Mouse (Mus musculus) embryo, embryonic 10 days (tissue): Measurements from ENCODE around the gene Bloc1s2.

ENCODE experiments used
- DNase-seq: peaks from one replicate; pipeline ENCODE4 v3.0.0-alpha.2; 2015; ENCODE audit warnings: low spot score

The Bloc1s2 gene

DNA sequence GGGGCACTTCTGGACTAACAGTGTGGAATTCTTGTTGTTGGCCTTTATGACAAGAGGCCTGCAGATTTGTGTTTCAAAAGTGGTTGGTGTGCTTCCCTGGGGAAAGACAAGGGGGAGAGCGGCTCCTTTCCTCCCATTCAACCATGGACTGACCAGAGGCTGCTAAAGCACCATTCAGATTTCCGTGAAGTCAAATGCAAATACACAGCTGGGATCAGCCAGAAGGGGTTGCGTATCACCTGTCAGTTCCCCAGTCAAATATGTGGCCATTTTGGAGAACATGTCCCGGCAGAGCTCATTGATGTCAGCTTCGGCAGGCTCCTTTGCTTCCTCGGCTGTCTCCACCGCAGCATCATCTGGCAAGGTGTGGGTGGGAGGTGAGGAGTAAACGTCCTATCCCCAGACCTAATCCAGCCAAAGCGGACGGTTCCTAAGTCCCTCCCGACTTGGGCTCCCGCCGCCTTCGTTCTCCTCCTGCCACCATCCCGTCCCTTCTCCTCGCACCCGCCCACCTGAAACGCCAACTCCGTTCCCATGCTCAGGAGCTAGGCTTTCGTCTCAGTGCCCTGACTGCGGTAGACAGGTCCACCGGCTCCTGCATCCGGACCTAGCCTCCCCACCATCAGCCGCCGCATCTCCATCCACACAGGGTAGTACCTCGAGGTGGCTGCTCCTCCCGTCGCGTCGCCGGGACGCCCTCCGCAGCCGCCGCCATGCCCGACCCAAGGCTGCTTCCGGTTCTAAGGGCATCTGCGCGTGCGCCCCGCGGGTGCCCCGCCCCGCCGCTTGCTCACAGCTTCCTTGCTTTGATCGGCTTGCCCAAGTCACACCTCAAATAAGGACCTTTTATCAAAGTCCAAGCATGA is at the start of gene Bloc1s2:
Gene Bloc1s2 (minus strand): TSS at position 745 of the 866 bp plus-strand sequence.
- peak; percentile 83 for DNase-seq

DNA sequence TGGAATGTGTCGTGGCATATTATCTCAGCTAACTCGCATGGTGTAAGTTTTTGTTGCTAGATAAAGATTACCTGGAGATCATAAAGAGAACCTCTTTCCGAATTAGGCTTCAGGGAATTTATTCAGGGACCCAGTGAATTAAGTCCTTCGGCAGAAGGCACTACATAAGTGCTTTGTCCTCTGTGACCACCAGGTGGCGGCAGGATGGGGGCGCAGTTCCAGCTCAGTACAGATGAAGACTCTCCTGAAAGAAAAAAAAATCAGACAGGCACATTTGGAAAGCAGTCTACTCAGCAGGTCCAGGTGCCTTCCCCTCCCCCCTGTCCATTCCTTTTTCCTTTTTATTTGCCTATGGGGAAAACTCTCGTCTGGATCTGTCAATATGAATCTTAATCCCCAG is 48.9 kb upstream of the Bloc1s2 start:
- peak; percentile 86 for DNase-seq

DNA sequence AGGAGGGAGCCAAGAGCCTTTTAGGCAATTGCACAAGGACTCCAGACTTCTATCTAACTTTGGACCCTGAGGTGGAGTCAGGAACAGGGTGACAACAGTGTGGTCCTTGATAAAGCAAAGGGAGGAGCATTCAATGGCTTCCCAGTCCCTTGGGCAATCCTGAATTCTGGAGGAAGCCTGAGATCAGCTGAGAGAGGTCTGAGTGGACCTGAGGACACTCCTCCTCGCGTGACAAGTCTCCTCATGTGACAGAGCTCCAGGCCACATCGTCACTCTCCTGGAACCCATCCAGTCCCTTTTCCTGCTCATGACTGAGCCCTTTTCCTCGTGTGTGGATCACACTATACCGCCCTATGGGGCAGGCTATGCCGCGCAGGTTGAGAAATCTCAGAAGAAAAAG is 47.7 kb upstream of the Bloc1s2 start:
- DNase-seq: no peak

DNA sequence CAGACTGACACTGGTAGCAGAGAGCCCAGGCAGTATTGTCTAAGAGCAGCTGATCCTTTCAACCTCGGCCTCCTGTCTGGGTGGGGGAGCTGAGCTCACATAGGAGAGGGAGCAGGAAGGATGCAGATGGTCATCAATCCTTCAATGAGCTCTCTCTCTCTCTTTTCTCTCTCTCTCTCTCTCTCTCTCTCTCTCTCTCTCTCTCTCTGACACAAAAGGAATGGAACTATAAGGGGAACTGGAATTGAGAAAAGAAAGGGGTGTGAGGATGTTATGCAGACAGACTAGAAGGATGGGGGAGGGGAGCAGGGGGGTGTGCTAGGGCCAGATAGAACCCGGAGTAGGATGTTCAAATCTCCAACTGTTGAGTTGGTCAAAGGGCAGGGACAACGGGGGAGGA is 46.1 kb upstream of the Bloc1s2 start, which contains the start of gene Pkd2l1:
Gene Pkd2l1 (minus strand): TSS at position 101 of the 400 bp plus-strand sequence.
- no peak for DNase-seq

DNA sequence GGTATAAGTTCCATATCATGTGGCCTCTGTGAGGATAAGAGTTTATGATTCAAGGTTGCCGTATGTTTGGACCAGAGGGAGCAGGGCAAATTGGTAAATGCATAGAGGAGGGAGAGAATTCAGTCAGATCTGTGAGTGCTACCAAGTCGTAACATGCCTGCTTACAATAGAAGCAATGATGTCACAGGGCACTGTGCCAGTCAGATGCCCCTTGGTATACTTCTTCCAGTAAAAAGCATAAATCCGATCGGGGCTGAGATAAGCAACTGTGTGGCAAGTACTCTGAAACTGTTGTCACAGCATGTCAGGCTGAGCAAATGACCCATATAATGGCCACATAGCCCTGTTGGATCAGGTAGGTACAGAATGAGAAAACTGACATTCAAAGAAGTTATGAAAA is 42.8 kb upstream of the Bloc1s2 start:
- no peak for DNase-seq

DNA sequence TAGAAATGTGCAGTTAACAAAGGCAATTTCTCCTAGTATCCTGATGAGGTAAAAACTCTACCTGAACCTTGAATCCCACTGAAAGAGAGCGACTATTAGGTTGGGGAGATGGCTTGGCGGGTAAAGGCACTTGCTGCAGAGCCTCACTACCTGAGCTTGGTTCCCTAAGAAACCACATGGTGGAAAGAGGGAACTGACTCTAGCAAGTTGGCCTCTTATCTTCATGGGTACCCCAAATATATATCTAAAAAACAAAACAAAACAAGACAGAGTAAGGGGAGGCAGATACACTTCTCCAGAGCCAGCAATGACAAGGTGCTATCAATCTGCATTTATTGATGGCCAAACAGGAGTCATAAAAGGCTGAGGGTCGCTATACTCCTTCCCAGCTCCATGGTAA is 37.7 kb upstream of the Bloc1s2 start:
- no peak for DNase-seq

DNA sequence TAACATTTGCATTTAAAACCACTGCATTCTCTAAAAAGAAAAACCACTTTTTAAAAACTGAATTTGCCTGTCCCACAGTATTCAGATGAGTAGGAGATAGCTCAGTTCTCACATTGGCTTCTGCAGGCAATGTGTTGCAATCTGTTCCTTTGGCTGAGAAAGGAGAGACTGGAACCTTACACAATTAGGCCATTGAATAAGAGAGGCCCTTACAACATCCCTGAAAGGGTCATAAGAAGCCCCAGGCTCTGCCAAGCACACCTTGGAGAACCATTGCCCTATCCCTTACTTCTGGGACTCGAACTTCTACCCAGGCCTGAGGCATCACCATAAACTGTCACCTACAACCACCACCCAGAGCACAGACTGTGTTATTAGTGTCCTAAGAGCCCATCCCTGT is 34.3 kb upstream of the Bloc1s2 start:
- no peak for DNase-seq

DNA sequence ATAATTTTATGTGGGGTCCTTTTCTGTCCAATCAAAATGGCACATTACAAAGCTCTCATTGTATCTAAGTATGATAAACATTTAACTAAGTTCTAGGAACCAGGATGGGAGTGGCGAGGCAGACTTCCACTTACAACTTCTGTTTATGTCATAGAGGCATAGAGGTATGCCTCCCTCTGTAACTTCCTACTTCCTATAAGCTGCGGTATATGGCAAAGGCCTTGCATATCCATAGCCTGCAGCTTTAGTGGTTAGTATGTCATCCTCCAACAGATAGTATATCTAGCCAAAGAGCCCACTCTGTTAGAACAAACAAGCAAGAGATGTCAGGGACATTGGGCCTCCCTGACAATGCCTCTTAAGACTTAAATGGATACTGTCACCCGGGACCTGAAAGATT is 30.5 kb upstream of the Bloc1s2 start:
- no peak for DNase-seq

DNA sequence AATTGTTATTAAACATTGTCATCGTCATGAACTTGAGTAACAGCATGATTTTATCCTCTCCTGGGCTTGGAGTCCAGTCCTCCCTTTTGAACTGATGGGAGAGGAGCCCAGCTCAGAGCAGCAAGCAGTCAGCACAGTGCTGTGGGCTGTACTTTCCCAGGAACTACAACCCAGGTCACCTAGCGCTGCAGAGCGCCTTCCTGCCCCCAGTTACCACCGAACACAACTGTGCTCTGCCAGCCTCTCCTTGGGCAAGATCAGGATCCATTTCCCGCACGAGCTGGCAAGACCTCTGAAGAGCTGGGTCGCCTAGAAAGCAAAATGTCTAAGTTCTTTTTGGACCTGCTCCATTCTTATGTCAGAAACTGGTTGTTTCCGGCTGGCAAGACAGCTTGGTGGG is 28.6 kb upstream of the Bloc1s2 start:
- no peak for DNase-seq

DNA sequence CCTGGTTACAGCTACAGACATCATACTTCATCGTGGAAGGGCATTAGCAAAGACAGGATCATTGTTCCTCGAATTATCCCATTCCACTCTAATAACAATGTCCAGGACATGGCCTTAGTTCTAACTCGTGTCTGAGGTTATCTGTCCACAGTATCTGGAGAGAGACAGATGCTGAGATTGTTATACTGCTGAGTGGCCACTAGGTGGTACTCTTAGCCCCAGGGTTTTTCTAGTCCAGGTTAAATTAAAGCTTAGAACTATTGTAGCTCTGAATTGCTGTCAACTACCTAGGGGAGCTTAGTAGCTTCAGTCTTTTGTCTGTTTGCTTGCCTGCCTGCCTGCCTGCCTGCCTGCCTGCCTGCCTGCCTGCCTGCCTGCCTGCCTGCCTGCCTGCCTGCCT is 15.3 kb upstream of the Bloc1s2 start:
- peak; percentile 24 for DNase-seq

DNA sequence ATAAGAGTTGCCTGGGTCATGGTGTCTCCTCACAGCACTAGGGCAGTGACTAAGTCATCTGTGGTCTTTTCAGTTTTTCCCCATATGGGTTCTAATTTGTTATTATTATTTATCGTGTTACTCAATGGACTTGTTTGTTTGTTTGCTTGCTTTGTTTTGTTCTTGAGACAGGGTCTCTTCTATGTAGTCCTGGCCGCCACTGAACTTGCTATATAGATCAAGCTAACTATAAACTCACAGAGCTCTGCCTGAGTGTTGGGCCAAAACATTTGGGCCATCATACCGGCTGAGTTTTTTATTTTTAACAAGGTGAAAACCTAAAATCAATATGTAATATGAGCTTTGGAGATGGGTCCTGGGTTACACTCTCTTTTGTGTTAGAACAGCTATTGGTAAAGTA is 13.1 kb upstream of the Bloc1s2 start:
- DNase-seq: no peak

DNA sequence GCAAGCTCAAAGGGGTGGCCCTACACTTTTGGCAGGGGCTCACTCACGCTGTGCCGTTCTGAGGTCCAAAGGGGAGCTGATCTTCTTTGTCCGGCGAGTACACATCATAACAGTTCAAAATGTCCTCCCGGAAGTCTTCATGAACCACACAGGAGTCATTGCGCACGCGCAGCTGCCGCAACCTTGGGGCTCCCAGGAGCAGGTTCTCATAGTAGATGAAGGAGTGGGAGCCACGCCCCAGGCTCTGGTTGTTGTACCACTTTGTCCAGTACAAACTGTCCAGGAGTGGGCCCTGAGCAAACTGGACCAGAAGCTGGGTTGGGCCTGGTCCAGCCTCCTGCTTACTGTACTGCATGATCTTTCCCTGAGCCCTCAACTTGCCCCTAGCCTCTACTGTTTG is 10.8 kb upstream of the Bloc1s2 start:
- no peak for DNase-seq

DNA sequence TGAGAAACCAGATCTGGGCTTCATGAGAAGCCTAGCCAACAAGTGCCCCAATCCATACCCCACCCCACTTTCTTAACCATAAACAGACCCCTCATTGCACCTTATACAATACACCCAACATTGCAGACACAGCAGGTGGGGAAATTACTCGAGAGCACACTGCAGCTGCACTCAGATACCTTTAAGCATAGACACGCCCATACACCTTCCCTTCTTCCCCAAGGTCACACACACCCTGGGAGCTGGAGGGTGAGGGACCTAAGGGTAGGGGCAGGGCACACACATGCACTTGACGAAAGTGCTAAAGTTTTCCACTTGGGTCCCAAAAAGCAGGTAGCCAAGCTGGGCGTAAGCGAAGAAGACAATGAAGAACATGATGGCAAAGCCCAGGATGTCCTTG is 7.5 kb upstream of the Bloc1s2 start:
- DNase-seq: no peak

DNA sequence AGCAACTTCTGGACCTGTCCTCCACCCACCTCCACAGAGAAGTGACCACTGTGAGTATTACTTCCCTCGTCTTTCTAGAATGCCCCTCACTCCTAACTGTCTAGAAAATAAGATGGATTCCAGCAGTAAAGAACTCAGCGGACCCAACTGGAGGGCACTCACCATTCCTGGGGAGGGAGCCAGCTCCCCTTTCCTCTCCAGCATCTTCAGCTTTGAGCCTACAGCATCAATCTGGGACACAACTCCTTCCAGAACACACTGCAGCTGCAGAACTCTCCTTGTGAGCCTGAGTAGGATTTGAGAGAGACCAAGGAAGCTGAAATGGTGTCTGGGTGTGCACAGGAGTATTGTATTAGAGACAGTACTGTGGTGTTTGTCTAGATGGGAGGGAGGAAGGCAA is 2.7 kb upstream of the Bloc1s2 start:
- no peak for DNase-seq

DNA sequence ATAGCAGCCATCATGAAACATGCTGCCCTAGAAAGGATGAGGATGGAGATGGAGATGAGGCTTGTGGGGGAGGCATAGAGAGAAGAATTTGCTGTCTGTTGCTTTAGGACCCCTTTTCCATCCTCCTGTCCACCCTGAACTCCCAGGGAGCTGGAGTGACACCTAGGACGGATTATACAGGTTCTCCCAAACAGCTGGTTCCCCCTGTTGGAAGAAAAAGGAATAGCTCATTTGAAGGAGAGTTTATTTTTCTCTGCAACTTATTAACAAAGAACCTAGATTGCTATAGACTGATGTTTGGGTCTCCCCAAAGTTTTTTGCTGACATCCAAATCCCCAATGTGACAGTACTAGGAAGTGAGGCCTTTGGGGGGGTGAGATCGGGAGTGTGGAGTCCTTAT is 2.1 kb upstream of the Bloc1s2 start:
- peak; percentile 8 for DNase-seq

DNA sequence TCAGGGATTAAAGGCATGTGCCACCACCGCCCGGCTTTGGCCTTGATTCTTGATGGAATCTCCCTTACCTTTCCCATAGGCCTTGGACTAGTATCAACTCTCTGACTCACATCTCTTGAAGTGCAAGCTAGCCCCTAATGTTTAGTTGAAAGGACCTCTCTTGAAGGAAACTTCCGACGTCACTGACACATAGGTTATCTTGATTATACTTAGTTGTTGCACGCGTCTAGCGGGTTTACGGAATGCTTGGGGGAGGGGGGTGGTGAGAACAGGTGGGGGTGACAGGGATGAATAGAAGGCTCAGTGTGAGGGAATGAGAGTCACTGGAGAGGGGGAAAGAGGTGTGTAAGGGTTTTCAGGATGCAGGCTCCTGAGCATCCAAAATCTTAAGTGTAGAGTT is 705 bp upstream of the Bloc1s2 start:
- no peak for DNase-seq

DNA sequence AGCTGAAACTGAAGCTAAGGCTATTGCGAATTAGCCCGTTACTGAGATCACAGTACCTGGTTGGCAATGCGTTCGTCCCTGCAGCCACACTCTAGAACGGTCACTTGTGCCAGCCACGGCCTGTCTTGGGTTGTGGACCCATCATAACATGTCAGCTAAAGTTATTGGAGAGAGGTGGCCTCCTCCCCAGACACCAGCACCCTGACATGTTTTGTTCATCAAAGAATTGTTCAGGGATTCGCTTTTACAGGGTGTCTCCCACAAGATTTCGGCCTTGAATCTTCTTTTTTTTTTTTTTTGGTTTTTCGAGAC is 278 bp upstream of the Bloc1s2 start:
- DNase-seq: no peak

DNA sequence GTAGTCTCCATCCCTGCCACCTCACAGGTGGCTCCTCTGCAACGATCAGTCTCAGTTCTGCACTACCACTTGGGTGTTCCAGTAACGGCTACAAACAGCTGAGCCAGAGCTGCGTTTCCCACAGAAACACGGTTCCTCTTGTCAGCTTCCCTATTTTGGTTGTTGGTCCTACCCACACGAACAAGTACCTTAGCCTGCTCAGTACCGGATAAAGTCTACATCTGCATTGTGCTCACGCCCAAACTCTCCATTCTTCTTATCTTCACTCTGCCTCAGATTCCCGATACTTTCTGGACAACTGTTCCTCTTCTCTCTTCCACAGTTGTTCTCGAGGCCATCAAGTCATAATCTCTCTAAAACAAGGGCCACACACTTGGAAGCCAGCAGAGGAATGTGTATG is 1.9 kb downstream of the Bloc1s2 start:
- DNase-seq: no peak

DNA sequence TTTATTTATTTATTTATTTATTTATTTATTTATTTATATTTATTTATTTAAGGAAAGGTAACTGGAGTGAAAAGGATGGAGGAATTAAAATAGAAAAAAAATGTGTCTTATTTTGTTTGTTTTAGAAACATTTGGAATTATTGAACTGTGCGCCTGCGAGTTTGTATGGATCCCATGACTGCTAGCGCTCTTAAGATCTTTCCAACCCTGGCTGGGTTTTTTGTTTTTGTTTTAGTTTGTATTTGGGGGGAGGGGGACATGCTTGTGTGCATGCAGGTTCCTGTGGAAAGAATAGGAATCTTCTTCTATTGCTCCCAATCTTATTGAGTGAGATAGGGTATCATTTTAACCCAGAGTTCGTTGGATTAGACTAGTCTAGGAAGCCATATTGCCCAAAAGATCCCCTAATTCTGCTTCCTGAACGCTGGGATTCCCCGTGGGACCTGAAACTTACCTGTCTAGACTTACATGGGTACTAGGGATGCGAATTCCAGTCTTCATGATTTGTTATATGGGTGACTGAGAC is 10.2 kb downstream of the Bloc1s2 start:
- DNase-seq: no peak

DNA sequence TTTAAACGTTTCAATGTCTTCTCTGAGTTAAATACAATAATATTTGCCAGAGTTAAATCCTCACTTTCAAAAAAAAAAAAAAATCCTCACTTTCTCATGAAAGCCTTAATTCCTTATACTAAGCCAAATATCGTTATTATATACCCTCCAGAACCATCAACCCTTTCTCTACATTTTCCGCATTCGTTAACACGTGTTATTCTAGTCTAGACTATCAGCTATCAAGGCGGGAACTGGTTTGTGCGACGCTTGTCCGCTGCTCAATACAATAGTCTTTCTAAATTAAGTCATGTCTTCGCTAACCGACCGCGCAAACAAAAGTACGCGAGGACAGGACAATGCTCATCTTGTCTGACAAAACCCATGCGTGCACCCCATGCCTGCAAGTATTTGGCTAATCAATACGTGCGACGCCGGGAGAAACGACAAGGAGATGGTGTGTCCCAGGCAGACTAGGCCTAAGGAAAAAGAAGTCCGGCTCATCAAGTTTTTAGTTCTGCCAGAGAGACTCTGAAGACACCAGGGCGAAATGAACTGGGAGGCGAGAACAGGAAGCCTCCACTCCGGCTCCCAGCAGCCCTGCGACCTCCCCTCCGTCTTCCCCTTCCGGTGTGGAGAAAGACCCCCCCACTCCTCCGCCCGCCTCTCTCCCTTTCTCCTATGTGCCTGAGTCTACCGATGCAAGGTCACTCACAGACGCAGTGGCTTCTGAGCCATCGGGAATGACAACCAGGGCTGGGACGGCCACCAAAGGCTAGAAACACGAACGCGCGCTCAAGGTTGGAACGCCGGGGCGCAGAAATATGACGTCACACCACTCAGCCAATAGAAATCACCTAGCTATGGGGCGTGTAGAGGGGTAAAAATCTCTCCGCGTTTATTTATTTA is 10.9 kb downstream of the Bloc1s2 start, which contains the start of gene Cwf19l1:
Gene Cwf19l1 (minus strand): TSS at position 805 of the 888 bp plus-strand sequence.
- peak; percentile 94 for DNase-seq

DNA sequence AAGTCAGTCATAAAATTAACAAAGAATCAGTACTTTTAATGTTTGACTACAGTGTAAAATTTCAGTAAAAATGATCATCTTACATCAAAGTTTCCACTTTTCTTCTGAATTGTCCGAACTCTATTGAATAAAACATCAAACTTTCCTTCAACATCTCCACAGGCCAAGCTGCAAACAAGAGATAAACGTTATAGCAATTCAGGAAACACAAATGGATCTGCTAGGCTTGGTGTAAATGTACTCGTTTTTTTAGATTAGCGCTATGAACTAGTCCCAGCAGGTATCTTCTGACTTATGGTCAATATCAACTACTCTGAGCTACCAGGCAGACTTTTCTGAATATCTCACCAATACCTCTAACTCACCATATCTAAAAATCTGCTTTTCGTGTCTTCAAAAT is 13.3 kb downstream of the Bloc1s2 start:
- no peak for DNase-seq

DNA sequence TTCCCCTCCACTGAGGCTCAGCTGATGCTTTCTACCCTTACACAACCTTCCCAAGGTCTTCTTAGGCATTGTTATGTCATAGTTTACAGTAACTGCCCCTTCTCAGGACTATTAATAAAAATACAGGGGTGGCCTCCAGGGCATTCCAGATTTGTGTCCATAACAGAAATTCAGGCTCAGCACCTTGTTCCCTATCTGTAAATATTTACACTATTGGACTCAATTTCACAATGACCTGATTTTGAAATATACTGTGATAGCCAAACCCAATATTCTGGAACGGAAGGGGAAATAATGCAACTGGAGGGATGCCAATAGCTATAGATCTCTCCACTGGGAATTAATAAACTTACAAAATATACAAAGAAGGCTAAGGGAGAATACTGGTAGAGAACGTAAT is 17.7 kb downstream of the Bloc1s2 start:
- DNase-seq: no peak
